Mouse (Mus musculus): Measurements from ENCODE around the gene Mapk14. TPM values are rescaled to one million over a fixed set of nuclear protein-coding genes. Genes with fewer than 3 reads are reported as not detected.

Gene Mapk14
- total and polyA plus RNA-seq, 3 experiments = 22.6 to 59.8 (median 27.6) TPM

GRCm38 (mm10) chr17:28698672-28699071 is 7.5 kb downstream of the Mapk14 start:
- no peak for TF ChIP-seq MXI1 (IDR thresholded peaks at IDR 0.05; ENCODE audit: low read depth, low read length)
- TF ChIP-seq NELFE (IDR thresholded peaks at IDR 0.05; ENCODE audit: low read depth, low read length) = no peak
- no peak for TF ChIP-seq ZMIZ1 (IDR thresholded peaks at IDR 0.05; ENCODE audit: low read depth, low read length)
- TF ChIP-seq MAX (IDR thresholded peaks at IDR 0.05; ENCODE audit: low read length) = no peak
- no peak for TF ChIP-seq SMC3 (IDR thresholded peaks at IDR 0.05; ENCODE audit: low read depth, low read length)
- TF ChIP-seq JUND (conservative IDR thresholded peaks at IDR 0.05; ENCODE audit: low read depth, low read length) = no peak
- no peak for TF ChIP-seq GABPA (IDR thresholded peaks at IDR 0.05; ENCODE audit: insufficient replicate concordance, low read depth, low read length)
- TF ChIP-seq CHD2 (IDR thresholded peaks at IDR 0.05; ENCODE audit: low read length) = no peak
- no peak for TF ChIP-seq ZKSCAN1 (IDR thresholded peaks at IDR 0.05; ENCODE audit: borderline replicate concordance, low read depth, low read length)
- in situ Hi-C loops (cut with MboI; ENCODE audit: low pct_ligation_motif_present, low pct_unique_long_range_greater_than_20kb, low sequenced_read_pairs) = loop anchor here (5.0 to 10.0 kb wide), 2 partner anchors 44 to 196 kb away; no protein-coding TSS in a partner anchor

DNA sequence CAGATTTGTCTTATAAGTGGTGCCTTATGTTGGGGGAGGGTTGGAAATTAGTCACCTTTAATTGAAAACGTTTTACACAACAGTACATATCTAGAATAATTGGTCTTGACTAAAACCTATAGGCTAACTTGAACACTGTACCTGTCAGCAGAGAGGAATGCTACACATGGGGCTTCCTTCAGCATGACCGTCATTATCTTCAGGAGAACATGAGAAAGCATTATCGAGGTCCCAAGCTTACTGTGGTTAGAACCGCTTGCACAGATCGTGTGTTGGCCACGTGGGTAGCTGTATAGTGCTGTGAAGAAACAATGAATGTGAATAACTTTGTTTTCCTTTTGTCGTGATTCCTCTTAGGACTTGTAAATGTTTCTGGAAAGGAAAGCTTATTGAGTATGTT is 8.7 kb downstream of the Mapk14 start:
- H3K4me3 ChIP-seq (replicated peaks in 1 of 3; ENCODE audit: low read depth in 2 of 3, low read length in 2 of 3, poor library complexity in 1 of 3) = no peak overlapping the region
- TF ChIP-seq MAX (IDR thresholded peaks at IDR 0.05; ENCODE audit: low read length) (no peak), MEF2A (IDR thresholded peaks at IDR 0.05; ENCODE audit: borderline replicate concordance, low read depth, low read length) (no peak), GABPA (IDR thresholded peaks at IDR 0.05; ENCODE audit: insufficient replicate concordance, low read depth, low read length) (no peak), MYC (IDR thresholded peaks at IDR 0.05; ENCODE audit: low read depth, low read length) (no peak), ETS1 (conservative IDR thresholded peaks at IDR 0.05; ENCODE audit: low read depth, low read length) (no peak), POLR2AphosphoS2 (IDR thresholded peaks at IDR 0.05; ENCODE audit: low read depth, low read length) (no peak), MAFK (IDR thresholded peaks at IDR 0.05; ENCODE audit: insufficient replicate concordance, low read length) (no peak), TCF12 (IDR thresholded peaks at IDR 0.05; ENCODE audit: low read depth, low read length) (no peak), NELFE (IDR thresholded peaks at IDR 0.05; ENCODE audit: low read depth, low read length) (no peak), EP300 (IDR thresholded peaks at IDR 0.05; ENCODE audit: low read length) (no peak), RAD21 (IDR thresholded peaks at IDR 0.05; ENCODE audit: low read depth, low read length) (no peak), KAT2A (IDR thresholded peaks at IDR 0.05; ENCODE audit: insufficient replicate concordance, low read length) (no peak), USF1 (IDR thresholded peaks at IDR 0.05; ENCODE audit: low read depth, low read length) (no peak)
- H3K36me3 ChIP-seq (replicated peaks in 1 of 2; ENCODE audit: control insufficient read depth in 1 of 2, insufficient read depth in 1 of 2, low read length in 1 of 2) = peaks cover 0 to 35% of the 10 kb centered on the region in 2 experiments
- no peak overlapping the region for H3K4me2 ChIP-seq (ENCODE audit: insufficient read depth, low read depth, poor library complexity, severe bottlenecking)
- in situ Hi-C loops (cut with MboI; ENCODE audit: low pct_ligation_motif_present, low pct_unique_long_range_greater_than_20kb, low sequenced_read_pairs) = loop anchor here (5.0 to 10.0 kb wide), 2 partner anchors 43 to 195 kb away; no protein-coding TSS in a partner anchor
- peaks cover 28% of the 10 kb centered on the region for H3K79me2 ChIP-seq (replicated peaks; ENCODE audit: control insufficient read depth, extremely low read depth, insufficient read depth, poor library complexity, severe bottlenecking)
- H3K9me3 ChIP-seq (replicated peaks; ENCODE audit: low read length) = no peaks in the 10 kb centered on the region
- H3K9ac ChIP-seq (ENCODE audit: insufficient read depth, low read depth) = no peak overlapping the region
- peaks cover 25 to 68% of the 10 kb centered on the region in 2 experiments for H3K4me1 ChIP-seq (ENCODE audit: control insufficient read depth in 1 of 2, insufficient read depth in 2 of 2)
- no peaks in the 10 kb centered on the region for H3K27me3 ChIP-seq (replicated peaks)
- H3K27ac ChIP-seq (ENCODE audit: insufficient read depth, low read depth) = no peak overlapping the region
- DNase-seq (ENCODE audit: extremely low read depth) = no peak
- dilution Hi-C loops (cut with MboI; ENCODE audit: extremely low pct_ligation_motif_present, extremely low pct_unique_long_range_greater_than_20kb, low sequenced_read_pairs) = no loop called here

More at GRCm38 (mm10) chr17:28698672-28699071, 7.5 kb downstream of the Mapk14 start:
- H3K36me3 ChIP-seq (replicated peaks in 1 of 2; ENCODE audit: control insufficient read depth in 1 of 2, insufficient read depth in 1 of 2, low read length in 1 of 2) = peaks cover 0 to 41% of the 10 kb centered on the region in 2 experiments
- H3K4me3 ChIP-seq (replicated peaks in 1 of 3; ENCODE audit: low read depth in 2 of 3, low read length in 2 of 3, poor library complexity in 1 of 3) = no peak overlapping the region
- H3K79me2 ChIP-seq (replicated peaks; ENCODE audit: control insufficient read depth, extremely low read depth, insufficient read depth, poor library complexity, severe bottlenecking) = peaks cover 28% of the 10 kb centered on the region
- peaks cover 25 to 79% of the 10 kb centered on the region in 2 experiments for H3K4me1 ChIP-seq (ENCODE audit: control insufficient read depth in 1 of 2, insufficient read depth in 2 of 2)
- H3K4me2 ChIP-seq (ENCODE audit: insufficient read depth, low read depth, poor library complexity, severe bottlenecking) = peak overlapping the region; percentile 77
- no peaks in the 10 kb centered on the region for H3K27me3 ChIP-seq (replicated peaks)
- H3K9ac ChIP-seq (ENCODE audit: insufficient read depth, low read depth) = 0 out of 2 replicates have a peak overlapping the region, but pooled peaks have one; percentile 35
- dilution Hi-C loops (cut with MboI; ENCODE audit: extremely low pct_ligation_motif_present, extremely low pct_unique_long_range_greater_than_20kb, low sequenced_read_pairs) = no loop called here
- H3K27ac ChIP-seq (ENCODE audit: insufficient read depth, low read depth) = no peak overlapping the region
- no peak for DNase-seq (ENCODE audit: extremely low read depth)
- no peaks in the 10 kb centered on the region for H3K9me3 ChIP-seq (replicated peaks; ENCODE audit: low read length)

All from CH12.LX (cell line).